Mouse (Mus musculus) liver, embryonic 14.5 days (tissue): Measurements from ENCODE around the gene Spc25.

Experiments used
- CTCF ChIP-seq: IDR thresholded peaks from 2 replicates; pipeline ENCODE4 v1.5.1; 2016; ENCODE audit warnings: antibody characterized with exemption, low read depth, control low read depth
- EP300 ChIP-seq: IDR thresholded peaks from 2 replicates; pipeline ENCODE4 v1.6.1; 2016; ENCODE audit warnings: antibody characterized with exemption, low read depth

- TF ChIP-seq EP300 = no peak
- TF ChIP-seq CTCF = no peak
Measured at GRCm38 (mm10) chr2:69221868-69222416, 15.9 kb upstream of the Spc25 start.
